8 mouse cellular contexts compared by ENCODE assay signal in genomic region chr15:84105105-84105923, GRCm38 (mm10). TPM values are rescaled to one million over a fixed set of nuclear protein-coding genes. Genes with fewer than 3 reads are reported as not detected.
A peak's percentile ranks its signal among the peaks of the same experiment; 100 is the strongest.
DNase-seq lines count a peak whose midpoint lies in the region; ATAC-seq lines count a peak whose summit lies in the region.

Gene Sult4a1 (minus strand): TSS chr15:84105754.

- DNase-seq in layer of hippocampus, adult 11-12 months (ENCODE audit: low spot score): peak; percentile 53
- DNase-seq in layer of hippocampus, adult 9-10 months (ENCODE audit: low spot score): no peak
- peak; percentile 80 for DNase-seq in cerebellum, adult 11-12 months
- peak; percentile 64 to 65 for DNase-seq in layer of hippocampus, postnatal 36 days
- no peak for DNase-seq in yolk sac, embryonic 10.5 days (ENCODE audit: low spot score)
- DNase-seq in spleen, postnatal 10 days (ENCODE audit: low spot score in 2 of 2): no peak

- peak within 1 kb of the TSS; percentile 70 for H3K27ac ChIP-seq in forebrain, embryonic 15.5 days (replicated peaks)
- peak within 1 kb of the TSS; percentile 30 for H3K27ac ChIP-seq in midbrain, embryonic 16.5 days (ENCODE audit: low read length)

- H3K9me3 ChIP-seq in forebrain, embryonic 15.5 days: no peaks in the 10 kb centered on the region
- no peaks in the 10 kb centered on the region for H3K9me3 ChIP-seq in midbrain, embryonic 16.5 days (replicated peaks; ENCODE audit: control insufficient read depth, low read length, poor library complexity, severe bottlenecking)

- peaks cover 5% of the 10 kb centered on the region; the same call in 1 of the 2 replicates for H3K27me3 ChIP-seq in forebrain, embryonic 15.5 days
- no peaks in the 10 kb centered on the region for H3K27me3 ChIP-seq in midbrain, embryonic 16.5 days (ENCODE audit: control insufficient read depth, insufficient read depth, low read depth, low read length)

- peak within 1 kb of the TSS; percentile 56 for H3K4me3 ChIP-seq in forebrain, embryonic 15.5 days
- H3K4me3 ChIP-seq in midbrain, embryonic 16.5 days (ENCODE audit: low read depth, low read length): peak within 1 kb of the TSS; percentile 59

- ATAC-seq in forebrain, embryonic 15.5 days (replicated peaks): peak; percentile 73
- ATAC-seq in midbrain, embryonic 16.5 days: peak; percentile 69

- WGBS in forebrain, embryonic 15.5 days: under 1% methylated on average over 77 of the region's 77 CpGs
- 2% methylated on average over 77 of the region's 77 CpGs for WGBS in midbrain, embryonic 16.5 days

- peaks cover 30% of the 10 kb centered on the region for H3K4me1 ChIP-seq in forebrain, embryonic 15.5 days
- peaks cover 20% of the 10 kb centered on the region for H3K4me1 ChIP-seq in midbrain, embryonic 16.5 days (ENCODE audit: control insufficient read depth, insufficient read depth, low read length)

- peak within 1 kb of the TSS; percentile 63 for H3K9ac ChIP-seq in forebrain, embryonic 15.5 days (replicated peaks)
- peak within 1 kb of the TSS; percentile 75 for H3K9ac ChIP-seq in midbrain, embryonic 16.5 days (ENCODE audit: low read depth, low read length)

- H3K4me2 ChIP-seq in forebrain, embryonic 15.5 days (replicated peaks): peak within 1 kb of the TSS; percentile 85
- H3K4me2 ChIP-seq in midbrain, embryonic 16.5 days (ENCODE audit: low read length): peak within 1 kb of the TSS; percentile 57

- no peaks in the 10 kb centered on the region for H3K36me3 ChIP-seq in forebrain, embryonic 15.5 days
- no peaks in the 10 kb centered on the region for H3K36me3 ChIP-seq in midbrain, embryonic 16.5 days (ENCODE audit: control insufficient read depth, insufficient read depth, low read length)

RNA-seq across cellular contexts. Expression of gene Sult4a1, which starts in this region (rescaled TPM):
- 76.7 and 76.8 TPM in 2 replicates for polyA plus RNA-seq in forebrain, embryonic 15.5 days (2015; fragmentation: Nextera tagmentation; extraction: Ambion mirVana)
- total RNA-seq in layer of hippocampus, postnatal 36 days (2021): 100 to 1,000 TPM; 317 to 352 TPM
- polyA plus RNA-seq in midbrain, embryonic 16.5 days (2015; fragmentation: Nextera tagmentation; extraction: Ambion mirVana): 100.0 and 114 TPM in 2 replicates

Comparison
In these comparisons a context has a peak if more than half of its experiments do, and no peak if none do; other contexts are left out.
1. DNase-seq: peak in layer of hippocampus, adult 11-12 months (single experiment), cerebellum, adult 11-12 months (single experiment) and layer of hippocampus, postnatal 36 days (2 of 2); none in layer of hippocampus, adult 9-10 months (single experiment), yolk sac, embryonic 10.5 days (single experiment) and spleen, postnatal 10 days (0 of 2).